Mouse (Mus musculus): ENCODE measurements at regions not wholly inside any gene's neighbourhood (a gene's known extent, or its start where the extent isn't known, plus 50 kb on each side); places are given as distances from the start of the nearest gene placed in this dataset.

DNA sequence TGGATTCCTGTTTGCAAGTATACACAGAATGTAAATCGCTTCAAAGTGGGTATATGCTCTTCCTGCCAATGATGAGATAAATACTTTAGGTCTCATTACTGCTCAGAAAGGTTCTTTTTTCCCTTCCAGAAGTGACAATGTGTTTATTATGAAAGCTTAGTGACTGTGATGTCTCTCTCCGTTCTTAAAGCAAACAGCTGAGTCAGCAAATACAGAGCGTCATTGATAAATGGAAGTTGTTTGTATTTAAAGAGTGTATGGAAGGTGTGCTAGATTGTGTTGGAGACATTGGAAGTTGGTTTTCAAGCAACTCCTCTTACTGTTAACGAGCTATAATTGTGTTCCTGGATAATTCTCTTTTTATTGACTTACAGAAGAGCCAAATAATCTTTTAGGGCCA lies 408.0 kb downstream of the Prr30 start:
- DNase-seq (ENCODE audit: extremely low read depth, low read depth, low spot score) = no peak

DNA sequence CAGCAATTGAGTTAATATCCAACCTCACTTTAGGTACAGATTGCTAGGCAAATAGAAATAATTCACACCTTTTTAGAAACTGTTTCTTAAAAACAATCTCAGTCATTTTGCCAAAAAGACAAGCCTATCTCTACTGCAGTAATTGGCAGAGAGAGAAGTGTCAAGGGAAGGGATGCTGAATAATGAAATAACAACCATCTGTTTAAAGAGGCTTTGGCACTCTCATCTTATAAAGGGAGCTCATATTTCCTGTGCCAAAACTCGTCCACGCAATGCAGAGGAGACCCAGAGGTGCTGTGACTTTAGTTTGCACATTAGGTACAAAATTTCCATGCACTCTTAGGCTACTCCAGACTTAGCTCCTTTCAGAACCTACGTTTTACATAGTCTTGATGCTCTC lies 418.2 kb downstream of the Prr30 start:
- no peak for DNase-seq (ENCODE audit: extremely low read depth, low read depth, low spot score)

DNA sequence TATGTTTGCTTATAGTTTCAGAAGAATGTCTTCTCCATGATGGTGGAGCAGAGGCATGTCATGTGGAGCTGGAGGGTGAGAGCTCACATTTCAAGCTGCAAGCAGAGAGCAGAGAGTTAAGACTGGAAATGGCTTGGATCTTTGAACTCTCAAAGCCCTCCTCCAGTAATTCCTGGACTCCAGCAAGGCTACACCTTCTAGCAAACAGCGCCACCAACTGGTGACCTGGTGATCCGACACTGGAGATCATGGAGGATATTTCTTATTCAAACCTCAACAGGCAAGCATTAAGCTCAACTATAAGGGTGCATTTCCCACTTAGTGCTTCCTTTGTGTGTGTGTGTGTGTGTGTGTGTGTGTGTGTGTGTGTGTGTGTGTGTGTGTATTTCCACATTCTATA lies 446.2 kb downstream of the Prr30 start:
- DNase-seq (ENCODE audit: extremely low read depth, low read depth, low spot score) = no peak

DNA sequence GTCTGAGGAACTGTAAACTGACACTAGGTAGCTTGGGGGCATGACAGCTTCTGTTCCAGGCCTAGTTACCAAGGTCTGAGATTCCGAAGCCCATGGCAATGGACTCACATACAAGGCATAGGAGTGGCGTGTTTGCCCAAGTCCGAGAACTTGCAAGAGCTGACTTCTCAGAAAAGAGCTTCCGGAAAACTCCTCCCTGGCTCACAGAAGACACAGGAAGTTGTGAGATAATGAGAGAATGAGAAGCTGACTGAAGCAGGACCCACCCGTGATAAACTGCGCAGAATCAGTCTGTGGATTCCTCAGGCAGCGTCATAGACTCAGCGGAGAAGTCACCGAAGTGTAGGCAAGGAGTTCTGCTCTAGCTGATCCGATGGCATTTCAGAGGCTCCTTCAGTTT lies 447.4 kb downstream of the Prr30 start:
- no peak for DNase-seq (ENCODE audit: extremely low read depth, low read depth, low spot score)

DNA sequence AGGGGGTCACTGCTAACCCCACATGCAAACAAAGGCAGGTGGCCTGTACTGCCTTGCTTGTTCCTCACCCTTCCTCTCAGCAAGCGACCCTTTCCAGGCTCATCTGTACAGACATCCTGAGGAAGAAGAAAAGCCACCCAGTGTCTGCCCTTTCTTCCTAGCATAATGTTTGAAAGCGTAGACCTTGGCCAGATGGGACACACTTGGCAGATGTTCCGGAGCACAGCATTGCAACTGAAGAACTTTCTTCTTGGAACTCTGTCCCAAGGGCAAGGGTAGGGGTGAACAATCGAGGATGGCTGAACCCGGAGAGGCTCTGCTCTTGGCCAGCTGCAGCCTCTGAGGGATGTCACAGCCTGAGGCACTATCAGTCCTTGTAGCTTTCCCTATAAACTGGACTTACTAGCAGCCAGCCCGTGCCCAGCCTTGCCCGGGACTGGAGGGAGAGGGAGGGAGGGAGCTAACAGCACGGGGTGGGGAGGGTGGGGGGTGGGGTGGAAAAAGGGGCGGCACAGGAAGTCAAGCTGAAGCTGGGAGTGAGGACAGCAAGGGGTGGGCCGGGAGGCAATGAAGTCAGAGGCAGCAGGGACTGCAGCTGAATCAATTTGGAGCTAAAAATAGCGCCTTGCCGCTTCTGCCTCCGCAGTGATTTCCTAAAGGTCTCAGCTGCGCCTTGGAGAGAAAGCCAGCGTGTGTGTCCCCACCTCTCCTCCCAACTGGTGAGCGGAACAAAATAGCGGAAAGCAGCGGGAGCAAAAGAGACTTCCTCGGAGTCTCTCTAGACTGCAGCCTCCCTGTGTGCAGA lies 450.2 kb downstream of the Prr30 start:
- DNase-seq (ENCODE audit: extremely low read depth, low read depth, low spot score) = no peak

DNA sequence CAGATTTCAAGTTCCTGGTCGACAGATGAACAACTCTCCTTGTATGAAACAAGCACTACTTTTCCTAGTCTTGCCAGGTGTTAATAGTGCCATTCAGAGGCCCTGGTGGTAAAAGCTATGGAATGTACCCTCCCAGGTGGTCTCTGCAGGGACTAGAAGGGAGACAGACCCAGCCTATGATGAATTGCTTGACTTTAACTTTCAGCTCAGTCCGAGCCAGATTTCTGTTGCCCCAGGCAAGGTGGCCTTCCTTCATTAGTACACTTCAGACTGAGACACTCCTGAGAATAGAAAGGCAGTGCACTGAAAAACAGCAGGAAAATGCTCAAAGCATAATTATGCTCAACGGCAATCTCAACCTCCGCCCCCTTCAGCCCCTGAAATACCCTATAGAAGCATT lies 450.8 kb upstream of the Klf12 start:
- no peak for DNase-seq (ENCODE audit: extremely low read depth, low read depth, low spot score)

DNA sequence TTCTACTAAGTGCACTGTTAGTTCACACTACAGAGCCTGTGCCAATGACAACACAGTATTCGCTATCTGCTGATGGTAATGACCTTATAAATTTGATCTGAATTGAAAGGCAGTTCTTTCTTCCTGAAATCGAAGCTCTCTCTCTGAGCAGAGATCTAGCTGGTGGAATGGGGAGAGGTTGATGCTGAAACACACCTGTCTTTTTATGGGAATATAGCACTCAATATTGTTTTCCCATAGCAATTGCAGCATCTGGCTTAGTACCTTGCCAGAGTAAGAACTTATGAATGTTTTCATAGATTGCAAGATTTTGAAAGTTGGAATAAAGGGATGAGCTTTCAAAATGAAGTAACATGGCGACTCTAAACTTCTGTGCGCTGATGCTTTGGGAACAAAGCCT lies 444.0 kb upstream of the Klf12 start:
- DNase-seq (ENCODE audit: extremely low read depth, low read depth, low spot score) = no peak

DNA sequence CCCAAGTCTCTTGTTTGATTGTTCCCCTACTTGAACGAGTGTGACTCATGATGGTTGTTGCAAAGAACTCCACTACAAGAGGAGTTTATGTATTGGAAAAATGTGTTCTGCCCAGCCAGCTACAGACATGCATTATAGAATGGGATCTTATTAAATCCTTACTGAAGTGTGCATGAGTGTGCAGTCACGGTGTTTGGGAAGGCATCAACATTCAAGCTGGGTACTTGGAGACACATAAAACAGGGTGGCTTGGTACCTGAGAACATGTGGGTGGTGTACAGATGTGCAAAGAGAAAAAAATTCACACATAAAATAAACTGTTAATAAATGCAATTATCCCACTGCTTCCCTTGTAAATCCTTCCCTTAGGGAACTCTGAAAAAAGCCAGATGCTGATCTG lies 443.2 kb upstream of the Klf12 start:
- no peak for DNase-seq (ENCODE audit: extremely low read depth, low read depth, low spot score)

DNA sequence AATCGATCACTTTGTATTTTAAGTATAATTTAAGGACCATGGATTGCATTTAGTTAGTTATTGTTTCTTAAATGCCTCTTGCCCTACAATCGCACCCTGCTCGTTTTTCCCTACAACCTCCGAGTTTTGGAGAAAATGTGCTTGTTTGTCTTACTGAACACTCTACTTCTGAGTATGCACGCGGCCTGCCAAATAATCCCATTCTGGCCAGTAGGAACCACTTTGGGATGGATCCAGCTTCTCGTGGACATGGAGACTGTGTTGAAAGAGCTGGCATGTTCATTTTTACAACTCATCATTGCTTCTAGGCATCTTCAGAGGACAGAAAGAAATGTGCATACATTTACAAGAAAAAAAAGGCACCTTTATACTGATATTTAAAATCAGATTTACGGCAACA lies 440.5 kb upstream of the Klf12 start:
- peak; percentile 2 for DNase-seq (ENCODE audit: extremely low read depth, low read depth, low spot score)

DNA sequence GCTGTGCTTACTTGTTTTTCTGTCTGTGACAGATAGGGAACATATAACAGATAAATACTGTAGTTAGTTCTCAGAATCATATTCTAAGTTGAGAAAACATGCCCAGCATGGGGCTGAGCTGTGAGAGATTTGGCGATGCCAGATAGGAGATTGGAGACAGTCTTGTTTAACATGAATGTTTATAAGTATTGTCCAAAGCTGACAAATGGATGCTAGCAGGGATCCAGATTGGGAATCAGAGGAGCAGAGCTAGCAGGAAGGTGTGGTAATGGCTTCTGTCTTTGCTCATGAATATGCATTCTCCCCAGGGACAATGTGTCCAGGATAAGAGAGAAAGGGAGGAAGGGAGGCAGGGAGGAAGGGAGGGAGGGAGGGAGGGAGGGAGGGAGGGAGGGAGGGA lies 436.2 kb upstream of the Klf12 start:
- no peak for DNase-seq (ENCODE audit: extremely low read depth, low read depth, low spot score)

DNA sequence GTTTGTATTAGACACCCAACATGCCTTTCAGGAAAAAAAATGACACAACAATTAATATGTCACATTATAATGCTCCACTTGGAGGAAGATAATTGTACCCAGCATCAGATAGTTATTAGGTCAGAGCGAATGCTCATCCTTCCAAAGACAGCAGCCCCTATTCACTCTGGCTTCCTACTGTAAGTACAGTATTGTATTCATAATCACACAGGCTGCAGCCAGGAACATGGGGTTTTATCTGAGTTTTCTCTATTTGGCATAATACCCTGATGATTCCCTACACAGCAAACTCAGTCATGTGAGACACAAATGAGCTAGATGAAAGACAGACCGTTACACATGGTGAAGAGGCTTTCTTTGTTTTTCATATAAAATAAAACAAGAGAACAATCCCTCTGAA lies 430.5 kb upstream of the Klf12 start:
- no peak for DNase-seq (ENCODE audit: extremely low read depth, low read depth, low spot score)

DNA sequence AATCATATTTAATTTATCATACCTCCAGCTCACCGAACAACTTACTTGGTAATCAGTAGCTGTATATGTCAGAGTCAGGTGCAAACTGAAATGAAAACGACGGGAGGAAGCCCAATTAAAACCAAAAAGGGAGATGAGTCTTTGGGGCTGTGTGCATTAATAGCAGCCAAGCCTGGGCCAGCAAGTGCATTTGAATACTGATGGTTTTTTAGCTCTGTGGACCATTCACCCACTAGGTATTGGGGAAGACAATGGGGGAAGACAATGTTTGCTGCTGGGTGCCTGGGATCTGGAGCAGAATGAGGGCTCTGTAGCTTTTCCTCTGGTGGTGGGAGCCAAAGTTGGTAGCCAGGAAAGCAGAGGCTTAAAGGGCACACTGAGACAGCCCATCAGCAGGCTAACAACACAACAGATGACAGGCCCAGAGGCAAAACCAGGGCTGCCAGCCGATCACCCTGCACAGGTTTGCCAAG lies 429.6 kb upstream of the Klf12 start:
- no peak for DNase-seq (ENCODE audit: extremely low read depth, low read depth, low spot score)

DNA sequence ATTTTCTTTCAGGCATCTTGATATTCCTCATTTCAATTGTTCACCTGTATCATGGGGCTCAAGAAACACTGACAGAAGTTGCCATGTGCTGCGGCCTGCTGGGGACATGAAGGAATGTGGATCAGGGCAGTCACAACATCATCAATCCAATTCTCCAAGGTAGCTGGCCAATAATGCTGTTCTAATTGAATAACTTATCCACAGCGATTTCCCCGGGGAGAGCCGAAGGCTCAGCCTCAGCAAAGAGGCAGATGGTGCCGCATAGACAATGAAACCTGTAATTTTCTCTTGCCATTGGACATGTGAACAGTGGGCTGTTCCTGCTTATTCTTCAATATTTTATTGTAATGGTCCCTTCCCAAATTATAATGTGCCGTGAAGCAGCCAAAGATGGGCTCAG lies 429.1 kb upstream of the Klf12 start:
- no peak for DNase-seq (ENCODE audit: extremely low read depth, low read depth, low spot score)

DNA sequence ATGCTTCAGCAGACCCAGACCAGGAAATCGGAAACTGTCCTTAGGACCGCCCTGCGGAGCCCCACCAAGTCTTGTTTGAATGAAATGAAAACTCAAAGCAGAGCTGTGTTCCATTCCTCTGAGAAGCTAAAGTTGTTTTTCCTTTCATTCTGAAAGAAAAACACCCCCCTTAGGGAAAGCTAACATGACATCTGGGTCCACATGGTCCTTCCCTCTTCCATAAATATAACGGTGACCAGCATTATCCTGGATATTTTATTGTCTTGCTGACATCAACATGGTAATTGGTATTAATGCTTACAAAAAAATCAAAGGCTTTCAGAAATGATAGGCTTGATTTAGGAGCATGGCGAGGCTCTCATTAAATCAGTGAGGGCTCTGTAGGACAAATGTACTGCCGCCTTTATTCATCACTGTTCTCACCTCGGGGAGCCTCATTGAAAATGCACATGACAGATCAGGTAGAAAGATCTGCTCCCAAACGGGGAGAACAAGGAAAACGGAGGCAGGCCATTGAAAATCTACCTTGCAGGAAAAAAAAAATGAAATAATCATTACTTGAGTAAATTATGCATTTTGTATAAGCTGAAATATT lies 381.0 kb upstream of the Klf12 start:
- DNase-seq (ENCODE audit: extremely low read depth, low read depth, low spot score) = no peak

DNA sequence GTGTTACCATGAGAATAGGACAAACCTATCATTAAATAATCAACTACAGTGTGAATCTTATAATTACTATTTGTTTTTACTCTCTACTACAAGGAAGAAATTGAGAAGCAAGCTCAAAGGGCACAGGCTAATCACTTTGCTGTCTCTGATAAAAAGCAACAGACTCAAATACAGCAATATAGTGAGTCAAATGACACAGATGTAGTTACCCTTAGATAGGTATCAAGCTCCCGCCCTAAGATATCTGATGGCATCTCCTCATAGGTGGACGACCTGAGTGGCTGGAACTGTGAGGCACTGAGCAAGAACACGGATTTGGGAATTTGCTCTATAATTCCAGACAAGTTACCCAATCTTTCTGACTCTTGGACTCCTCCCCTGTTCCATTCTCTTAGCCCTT lies 379.7 kb upstream of the Klf12 start:
- no peak for DNase-seq (ENCODE audit: extremely low read depth, low read depth, low spot score)

DNA sequence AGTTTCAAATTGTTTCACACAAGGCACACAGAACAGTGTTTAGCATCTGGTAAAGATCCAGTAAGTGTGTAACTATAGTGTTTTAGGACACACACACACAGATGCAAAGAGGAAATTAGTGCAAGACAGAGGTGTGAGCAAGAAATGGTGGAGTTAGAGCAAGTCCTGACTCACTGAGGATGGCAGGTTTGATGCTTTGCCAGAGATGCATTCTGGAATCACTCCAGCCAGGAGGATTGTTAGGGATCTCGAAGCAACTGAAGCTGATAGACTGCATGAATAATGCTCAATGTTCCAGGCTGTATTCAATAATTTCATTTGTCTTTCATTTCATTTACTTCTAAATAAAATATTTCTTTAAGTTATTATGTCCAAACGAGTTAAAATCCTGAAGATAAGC lies 357.6 kb upstream of the Klf12 start:
- no peak for DNase-seq (ENCODE audit: extremely low read depth, low read depth, low spot score)

DNA sequence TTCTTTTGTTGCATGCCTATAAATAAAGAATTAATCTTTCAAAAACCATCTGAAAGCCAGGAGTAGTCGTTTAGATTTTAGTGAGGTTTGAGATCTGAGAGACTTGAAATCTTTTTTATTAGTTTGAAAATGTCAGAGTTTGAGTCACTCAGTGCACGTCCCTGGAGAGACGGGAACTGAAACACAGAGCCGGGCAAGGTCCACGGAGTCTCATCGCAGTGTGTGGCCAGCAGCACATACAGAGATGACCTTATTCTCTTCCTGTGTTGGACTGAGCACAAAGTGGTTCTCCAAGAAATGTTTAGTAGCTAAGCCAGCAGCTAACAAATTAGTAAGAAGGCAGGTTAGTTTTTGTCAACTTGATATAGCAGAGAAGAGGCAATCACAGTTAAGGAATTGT lies 350.0 kb upstream of the Klf12 start:
- DNase-seq (ENCODE audit: extremely low read depth, low read depth, low spot score) = no peak

DNA sequence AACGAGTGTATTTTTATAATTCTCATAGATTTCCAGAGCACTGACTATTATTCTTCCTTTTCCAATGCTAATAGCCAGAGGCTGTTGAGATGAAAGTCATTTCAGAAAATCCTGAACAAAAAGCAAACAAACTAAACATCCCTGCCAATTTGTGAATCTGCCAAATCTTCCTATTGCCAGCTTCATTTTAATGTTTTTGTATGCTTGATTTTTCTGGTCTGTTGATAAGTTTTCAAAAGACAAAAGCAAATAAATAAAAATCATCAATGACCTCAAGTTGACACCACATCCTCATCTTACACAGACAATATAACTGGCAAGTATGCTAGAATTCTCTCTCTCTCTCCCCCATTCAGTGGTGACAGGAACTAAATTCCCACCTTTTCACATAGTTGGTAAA lies 347.2 kb upstream of the Klf12 start:
- DNase-seq (ENCODE audit: extremely low read depth, low read depth, low spot score) = no peak

DNA sequence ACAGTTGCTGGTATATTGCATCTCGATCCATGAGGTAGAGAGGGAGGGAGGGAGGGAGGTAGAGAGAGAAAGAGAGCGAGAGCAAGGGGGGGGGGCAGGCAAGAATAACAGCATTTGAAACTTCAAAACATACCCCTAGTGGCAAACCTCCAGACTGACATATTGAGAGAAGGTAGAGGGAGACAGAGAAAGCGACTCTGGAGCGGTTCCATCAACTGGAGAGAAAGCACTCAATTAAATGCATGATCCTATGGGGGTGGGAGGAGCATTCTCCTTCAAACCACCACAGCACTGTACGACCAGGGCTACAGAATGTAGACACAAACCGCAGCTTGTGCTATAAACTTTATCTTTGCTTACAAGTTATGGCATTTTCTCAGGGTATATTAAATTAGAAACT lies 345.7 kb upstream of the Klf12 start:
- no peak for DNase-seq (ENCODE audit: extremely low read depth, low read depth, low spot score)

DNA sequence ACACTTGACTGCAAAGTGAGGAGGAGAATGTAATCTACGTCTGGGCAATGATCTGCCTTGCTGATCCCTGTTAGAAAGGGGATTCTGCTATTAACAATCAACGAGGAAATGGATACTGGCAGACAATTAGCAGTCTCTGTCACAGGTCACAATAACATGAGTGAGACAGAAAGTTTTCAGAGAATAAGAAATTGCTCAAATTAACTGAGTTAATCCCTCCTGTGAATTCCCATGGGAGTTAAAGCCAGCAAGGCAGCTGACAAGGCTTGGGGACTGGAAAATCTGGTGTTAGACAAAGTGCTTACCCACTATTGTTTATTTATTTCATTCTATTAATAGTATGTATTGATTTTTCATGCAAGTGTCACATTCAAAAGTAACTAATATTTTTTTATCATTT lies 343.0 kb upstream of the Klf12 start:
- no peak for DNase-seq (ENCODE audit: extremely low read depth, low read depth, low spot score)

DNA sequence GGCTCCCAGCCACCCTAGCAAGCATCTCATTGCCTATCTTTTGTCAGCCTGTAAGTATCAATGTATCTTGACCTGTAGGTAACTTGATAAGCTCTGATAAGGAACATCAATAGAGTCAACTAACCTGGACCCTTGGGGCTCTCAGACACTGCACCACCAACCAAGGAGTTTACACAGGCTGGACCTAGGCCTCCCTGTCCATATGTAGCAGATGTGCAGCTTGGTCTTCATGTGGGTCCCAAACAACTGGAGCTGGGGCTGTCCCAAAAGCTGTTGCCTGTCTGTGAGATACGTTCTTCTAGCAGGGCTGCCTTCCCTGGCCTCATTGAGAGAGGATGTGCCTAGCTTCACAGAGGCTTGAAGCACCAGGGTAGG lies 335.2 kb upstream of the Klf12 start:
- DNase-seq (ENCODE audit: extremely low read depth, low read depth, low spot score) = no peak

DNA sequence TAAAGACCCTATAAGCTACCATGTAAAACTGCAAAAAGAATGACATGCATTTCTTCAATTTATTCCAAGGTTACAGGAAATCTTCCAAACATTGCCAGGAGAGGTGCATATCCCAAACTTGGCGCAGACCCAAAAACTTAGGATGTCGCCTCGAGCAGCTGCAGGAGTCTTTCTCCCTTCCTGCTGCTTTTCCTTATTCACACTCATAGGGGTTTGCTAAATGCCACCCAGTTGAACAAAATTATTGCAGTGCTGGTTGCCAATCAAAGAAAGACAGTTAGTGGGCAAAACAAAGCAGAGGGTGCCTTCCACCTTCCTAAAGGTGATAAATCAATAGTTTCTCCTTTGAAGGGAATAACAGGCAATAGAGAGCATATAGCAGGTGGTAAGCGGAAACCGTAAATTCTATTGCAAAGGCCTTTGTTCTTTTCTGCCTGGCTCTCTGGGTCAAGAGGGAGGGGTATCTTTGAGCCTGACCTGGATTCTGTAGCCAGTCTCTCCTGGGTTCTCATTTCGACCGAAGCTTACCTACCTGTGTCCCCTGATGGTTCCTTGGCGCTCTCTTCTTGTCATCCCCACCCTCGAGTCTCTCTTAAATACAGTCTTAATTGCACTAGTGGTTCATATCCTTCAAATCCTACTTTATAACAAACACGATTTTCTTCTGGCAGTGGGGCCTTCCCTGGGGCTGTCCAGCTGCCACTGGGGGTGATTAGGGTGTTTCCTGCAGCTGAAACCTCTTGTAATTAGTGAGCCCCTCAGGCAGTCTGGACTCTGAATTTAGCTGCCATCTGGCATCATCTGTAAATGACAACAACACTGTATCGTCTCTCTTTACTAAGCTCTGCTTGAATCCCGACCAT lies 334.5 kb upstream of the Klf12 start:
- DNase-seq (ENCODE audit: extremely low read depth, low read depth, low spot score) = no peak

All from fat pad, adult 2 months (tissue).